Mouse (Mus musculus) left cerebral cortex, adult 9 months (tissue): ENCODE measurements around the gene Slc3a1.
A peak's percentile ranks its signal among the peaks of the same experiment; 100 is the strongest.

Experiments used
- DNase-seq, 2 experiments: peaks; one replicate each; pipeline ENCODE4 v3.0.0; 2022; ENCODE audit warnings: low spot score in 2 of 2

Gene Slc3a1

GRCm38 (mm10) chr17:85037855-85038254 is 9.7 kb downstream of the Slc3a1 start:
- DNase-seq = no peak

DNA sequence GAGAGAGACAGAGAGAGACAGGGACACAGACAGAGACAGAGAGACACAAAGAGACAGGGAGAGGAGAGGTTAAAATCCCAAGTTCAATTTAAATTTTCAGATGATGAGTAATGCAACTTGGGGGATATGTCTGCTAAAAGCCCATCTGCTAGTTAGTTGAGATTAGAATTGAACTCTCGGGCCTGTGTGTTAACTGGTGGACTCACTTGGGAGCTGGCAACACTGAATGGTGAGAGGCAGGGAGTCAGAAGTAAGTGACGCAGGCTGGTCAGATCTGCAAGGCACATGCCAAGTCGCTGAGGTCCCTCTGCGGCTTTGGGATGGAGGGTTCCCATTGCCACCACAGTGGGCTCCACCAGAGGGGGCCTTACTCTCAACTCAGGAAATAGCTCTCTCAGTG is 10.1 kb downstream of the Slc3a1 start:
- DNase-seq = no peak

DNA sequence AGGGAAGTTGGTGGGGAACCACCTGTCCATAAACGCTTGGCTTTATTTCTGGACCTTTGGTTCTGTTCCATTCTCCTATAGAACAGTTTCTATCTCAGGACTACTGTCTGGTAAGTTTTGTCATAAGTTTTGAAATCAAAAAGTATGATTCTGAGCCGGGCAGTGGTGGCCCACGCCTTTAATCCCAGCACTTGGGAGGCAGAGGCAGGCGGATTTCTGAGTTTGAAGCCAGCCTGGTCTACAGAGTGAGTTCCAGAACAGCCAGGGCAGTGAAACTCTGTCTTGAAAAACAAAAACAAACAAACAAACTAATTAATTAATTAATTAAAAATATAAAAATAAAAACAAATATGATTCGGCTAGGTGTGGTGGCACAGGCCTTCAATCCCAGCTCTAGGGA is 10.6 kb downstream of the Slc3a1 start:
- no peak for DNase-seq

- DNase-seq = no peak
Measured at GRCm38 (mm10) chr17:85040913-85041312, 12.7 kb downstream of the Slc3a1 start.

DNA sequence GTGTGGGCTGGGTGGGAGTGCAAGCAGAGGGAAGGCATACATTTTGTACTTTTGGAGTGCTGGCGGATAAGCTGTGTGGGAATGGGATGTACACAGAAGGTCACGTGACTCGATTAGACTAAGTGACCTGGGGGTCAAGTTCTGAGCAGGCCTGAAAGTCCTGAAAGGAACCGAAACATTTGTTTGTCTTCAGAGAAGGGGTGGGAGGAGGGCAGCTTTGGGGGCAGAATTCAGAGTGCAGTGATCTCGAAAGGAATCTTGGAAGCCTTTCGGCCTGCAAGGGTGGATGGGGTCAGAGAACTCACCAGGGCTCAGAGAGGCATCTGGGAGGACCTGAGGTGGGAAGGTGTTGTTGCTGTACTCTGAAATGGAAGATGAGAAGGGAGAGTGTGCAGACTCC is 14.2 kb downstream of the Slc3a1 start:
- DNase-seq = no peak

- no peak for DNase-seq
Measured at GRCm38 (mm10) chr17:85043404-85043816, 15.2 kb downstream of the Slc3a1 start.

DNA sequence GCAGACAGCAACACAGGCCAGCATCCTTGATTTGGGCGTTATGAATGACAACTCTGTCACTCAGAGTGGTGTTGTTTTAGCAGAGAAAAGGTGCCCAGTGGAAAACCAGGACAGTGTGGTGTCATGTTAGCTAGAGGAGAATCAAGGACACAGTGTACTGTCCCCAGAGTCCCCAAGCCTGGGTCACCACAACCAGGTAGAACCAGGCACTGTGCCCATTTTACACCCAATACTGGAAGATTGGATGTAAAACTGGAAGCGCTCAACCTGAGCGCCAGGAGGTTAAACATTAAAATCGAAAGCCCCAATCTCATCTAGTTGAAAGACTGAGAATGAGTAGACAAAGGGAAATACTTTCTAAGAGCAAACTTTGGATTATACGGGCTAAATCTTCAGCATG is 16.3 kb downstream of the Slc3a1 start:
- DNase-seq = no peak

- DNase-seq = no peak
Measured at GRCm38 (mm10) chr17:85045160-85045559, 17.0 kb downstream of the Slc3a1 start.

GRCm38 (mm10) chr17:85048379-85048778 is 20.2 kb downstream of the Slc3a1 start:
- DNase-seq = no peak

DNA sequence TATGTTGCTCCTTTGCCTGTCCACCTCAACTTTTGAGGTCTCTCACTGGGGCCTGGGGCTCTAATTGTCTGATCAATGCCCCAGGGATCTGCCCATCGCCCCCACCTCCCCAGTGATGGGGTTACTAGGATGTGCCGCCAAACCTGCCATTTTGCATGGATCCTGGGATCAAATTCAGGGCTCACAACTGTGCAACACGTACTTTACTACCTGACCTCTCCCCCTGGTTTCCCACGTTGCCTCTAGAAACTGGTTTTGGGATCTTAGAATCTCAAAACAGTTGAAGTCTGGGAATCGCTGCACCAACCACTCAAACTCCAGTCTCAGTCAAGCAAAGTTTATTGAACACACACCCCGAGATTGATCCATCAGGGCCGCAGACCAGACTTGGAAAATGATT is 30.1 kb downstream of the Slc3a1 start:
- DNase-seq = no peak

DNA sequence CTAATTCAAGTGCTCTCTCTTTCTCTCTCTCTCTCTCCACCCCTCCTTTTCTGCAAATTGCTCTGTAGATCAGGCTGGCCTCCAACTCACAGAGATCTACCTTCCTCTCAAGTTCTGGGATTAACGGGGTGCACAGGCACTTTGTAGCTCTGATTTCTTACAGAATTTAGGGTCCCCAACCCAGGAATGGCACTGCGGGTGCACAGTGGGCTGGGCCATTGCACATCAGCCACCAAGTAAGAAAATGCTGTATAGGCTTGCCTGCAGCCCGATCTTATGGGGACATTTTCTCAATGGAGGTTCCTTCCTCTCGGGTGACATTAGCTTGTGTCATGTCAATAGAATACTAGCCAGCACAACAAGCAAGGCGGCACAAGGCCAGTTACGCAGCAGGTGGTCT is 31.0 kb downstream of the Slc3a1 start:
- no peak for DNase-seq

DNA sequence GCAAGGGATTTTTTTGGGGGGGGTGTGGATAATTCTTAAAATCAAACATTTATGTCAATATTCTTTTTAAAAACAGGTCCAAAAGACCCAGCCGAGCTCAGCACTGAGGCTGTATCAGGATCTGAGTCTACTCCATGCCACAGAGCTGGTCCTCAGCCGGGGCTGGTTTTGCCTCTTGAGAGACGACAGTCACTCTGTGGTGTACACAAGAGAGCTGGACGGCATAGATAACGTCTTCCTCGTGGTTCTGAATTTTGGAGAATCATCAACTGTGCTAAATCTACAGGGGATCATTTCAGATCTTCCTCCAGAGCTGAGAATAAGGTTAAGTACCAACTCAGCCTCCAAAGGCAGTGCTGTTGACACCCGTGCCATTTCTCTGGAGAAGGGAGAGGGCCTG is 35.4 kb downstream of the Slc3a1 start:
- DNase-seq = no peak

GRCm38 (mm10) chr17:85067331-85067730 is 39.2 kb downstream of the Slc3a1 start:
- peak in 1 of 2 experiments; percentile 44 for DNase-seq

DNA sequence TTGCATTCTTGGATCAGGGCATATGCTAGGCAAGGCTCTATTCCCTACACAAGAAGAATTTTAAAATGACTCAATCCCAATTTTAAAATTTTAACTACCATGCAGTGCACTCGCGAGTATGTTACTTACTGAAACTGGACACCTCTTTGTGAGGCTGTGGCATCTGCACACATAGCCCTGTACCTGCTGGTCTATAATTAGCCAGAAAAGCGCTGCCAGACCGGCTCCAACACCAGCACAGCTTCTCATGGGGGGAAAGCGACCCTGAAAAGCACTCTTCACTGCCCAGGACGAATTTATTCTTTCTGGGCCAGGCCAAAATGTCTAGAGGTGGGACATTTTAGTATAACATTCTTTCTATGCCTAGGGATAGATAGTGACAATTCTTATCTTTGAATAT is 42.5 kb downstream of the Slc3a1 start:
- no peak for DNase-seq

- DNase-seq = no peak
Measured at GRCm38 (mm10) chr17:85071088-85071775, 43.1 kb downstream of the Slc3a1 start.

- DNase-seq = no peak
Measured at GRCm38 (mm10) chr17:85072383-85072782, 44.2 kb downstream of the Slc3a1 start.

DNA sequence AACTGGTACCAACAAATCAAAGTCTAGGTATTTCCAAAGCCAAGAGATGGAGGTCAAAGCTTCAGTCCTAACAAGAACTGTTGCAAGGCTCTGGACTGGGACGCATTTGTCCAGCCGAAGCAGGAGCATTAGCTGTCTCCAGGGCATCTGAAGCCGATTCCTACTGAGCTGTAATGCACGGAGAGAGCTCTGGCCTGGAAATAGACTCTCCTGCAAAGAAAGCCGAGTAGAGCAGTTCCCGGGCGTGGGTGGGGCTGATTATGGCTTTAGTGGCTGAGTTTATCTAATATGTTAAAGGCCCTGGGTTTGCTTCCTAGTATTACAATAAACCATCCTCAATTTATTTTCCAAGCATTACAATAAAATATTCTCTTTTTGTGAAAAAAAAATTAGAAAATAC is 45.0 kb downstream of the Slc3a1 start:
- no peak for DNase-seq

- DNase-seq = no peak
Measured at GRCm38 (mm10) chr17:85074083-85074482, 45.9 kb downstream of the Slc3a1 start.

GRCm38 (mm10) chr17:85079276-85079675 is 51.1 kb downstream of the Slc3a1 start:
- DNase-seq = no peak

DNA sequence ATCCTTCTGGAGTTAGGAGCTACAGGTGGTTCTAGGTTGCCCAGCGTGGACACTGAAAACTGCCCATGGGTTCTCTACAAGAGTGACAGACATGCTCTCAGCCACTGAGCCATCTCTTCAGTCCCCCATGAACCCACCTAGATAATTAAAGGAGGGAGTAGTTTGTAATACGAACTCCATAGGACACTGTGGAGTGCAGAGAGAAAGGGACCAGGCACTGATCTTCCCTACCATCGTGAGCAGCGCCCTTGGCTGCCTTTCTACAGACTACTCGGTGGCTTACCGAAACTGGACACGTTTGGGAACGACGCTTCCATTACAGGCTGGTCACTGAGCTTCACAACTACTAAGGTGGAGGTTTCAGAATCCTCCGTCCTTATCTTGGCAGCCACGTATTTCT is 52.6 kb downstream of the Slc3a1 start:
- DNase-seq = no peak

DNA sequence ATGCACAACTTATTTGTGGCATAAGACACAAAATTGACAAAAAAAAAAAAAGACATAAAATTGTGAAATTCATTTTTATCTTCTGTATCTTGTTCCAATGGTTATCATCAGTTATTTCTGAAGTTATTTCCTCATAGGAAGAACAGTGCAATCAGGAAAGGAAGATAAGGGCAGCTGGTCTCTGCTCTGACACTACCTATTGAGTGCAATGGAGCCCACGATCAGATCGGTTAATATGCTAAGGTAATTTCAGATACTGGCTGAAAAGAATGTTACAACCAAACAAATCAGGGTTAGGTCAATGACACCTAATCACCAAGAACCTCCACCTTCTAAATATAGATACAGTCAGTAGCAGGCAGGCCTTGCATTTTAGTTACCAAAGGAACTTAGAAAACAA is 57.2 kb downstream of the Slc3a1 start:
- no peak for DNase-seq

- DNase-seq = no peak
Measured at GRCm38 (mm10) chr17:85086501-85086900, 58.3 kb downstream of the Slc3a1 start.

DNA sequence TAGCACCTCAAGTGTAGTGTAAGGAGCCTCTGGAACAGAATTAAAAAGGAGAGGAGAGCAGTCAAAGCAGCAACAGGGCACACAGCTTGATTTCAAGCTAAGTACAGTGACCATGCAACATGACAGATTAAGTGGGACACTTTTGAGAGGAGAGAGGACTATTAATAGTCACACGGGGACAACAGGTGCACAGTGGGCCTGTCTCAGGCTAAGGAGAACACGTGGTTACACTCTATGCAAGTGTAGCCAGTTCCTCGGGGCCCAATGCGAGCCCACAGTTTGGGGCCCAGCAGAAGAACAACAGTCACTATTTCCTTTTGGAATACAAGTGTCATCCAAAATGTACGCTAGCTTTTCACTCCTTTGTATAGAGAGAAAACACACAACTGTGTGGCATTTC is 59.4 kb downstream of the Slc3a1 start:
- DNase-seq = no peak

- DNase-seq = no peak
Measured at GRCm38 (mm10) chr17:85088401-85088800, 60.2 kb downstream of the Slc3a1 start.
